Mouse (Mus musculus): Measurements from ENCODE around the gene Actn1. TPM values are rescaled to one million over a fixed set of nuclear protein-coding genes. Genes with fewer than 3 reads are reported as not detected.

Actn1 gene
- polyA plus RNA-seq, 2 experiments: 35.8 to 95.9 TPM

DNA sequence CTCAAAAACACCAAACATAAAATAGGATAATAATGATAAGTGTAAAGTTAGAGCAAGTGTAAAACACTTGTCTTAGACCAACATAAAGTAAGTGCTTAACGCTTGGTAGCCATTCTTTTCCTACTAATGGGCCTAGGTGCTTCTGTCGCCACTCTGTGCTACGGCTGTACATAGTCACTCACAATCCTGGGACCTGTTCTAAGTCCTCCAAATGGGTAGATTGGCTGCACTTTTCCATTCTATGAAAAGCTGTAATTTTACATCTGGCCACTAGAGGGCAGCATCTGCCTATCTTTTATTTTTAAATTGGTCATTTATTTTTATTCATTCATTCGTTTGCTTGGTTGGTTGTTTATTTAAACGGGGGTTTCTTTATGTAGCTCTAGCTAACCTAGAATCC lies 102.5 kb downstream of the Actn1 start:
- Histone ChIP-seq H3K36me3 (ENCODE audit: control insufficient read depth, insufficient read depth, low read length) (no peaks in the 10 kb centered on the region), H3K27me3 (ENCODE audit: control insufficient read depth, insufficient read depth, low read length) (no peaks in the 10 kb centered on the region), H3K9ac (ENCODE audit: low read depth, low read length, severe bottlenecking) (no peak overlapping the region), H3K9me3 (ENCODE audit: control insufficient read depth, low read length) (no peaks in the 10 kb centered on the region), H3K4me3 (replicated peaks; ENCODE audit: low read length) (no peak overlapping the region), H3K4me2 (replicated peaks; ENCODE audit: low read depth, low read length, severe bottlenecking) (no peak overlapping the region), H3K27ac (replicated peaks; ENCODE audit: low read depth, low read length) (no peak overlapping the region), H3K4me1 (ENCODE audit: control insufficient read depth, insufficient read depth, low read length) (no peaks in the 10 kb centered on the region)
- 11% methylated on average over 5 of the region's 5 CpGs for WGBS
- ATAC-seq (ENCODE audit: low FRiP score, low read depth): no peak
- DNase-seq (ENCODE audit: low spot score): no peak
- TF ChIP-seq POLR2A (IDR thresholded peaks at IDR 0.05; ENCODE audit: borderline replicate concordance, extremely low read depth, insufficient read depth, insufficient read length): no peak

DNA sequence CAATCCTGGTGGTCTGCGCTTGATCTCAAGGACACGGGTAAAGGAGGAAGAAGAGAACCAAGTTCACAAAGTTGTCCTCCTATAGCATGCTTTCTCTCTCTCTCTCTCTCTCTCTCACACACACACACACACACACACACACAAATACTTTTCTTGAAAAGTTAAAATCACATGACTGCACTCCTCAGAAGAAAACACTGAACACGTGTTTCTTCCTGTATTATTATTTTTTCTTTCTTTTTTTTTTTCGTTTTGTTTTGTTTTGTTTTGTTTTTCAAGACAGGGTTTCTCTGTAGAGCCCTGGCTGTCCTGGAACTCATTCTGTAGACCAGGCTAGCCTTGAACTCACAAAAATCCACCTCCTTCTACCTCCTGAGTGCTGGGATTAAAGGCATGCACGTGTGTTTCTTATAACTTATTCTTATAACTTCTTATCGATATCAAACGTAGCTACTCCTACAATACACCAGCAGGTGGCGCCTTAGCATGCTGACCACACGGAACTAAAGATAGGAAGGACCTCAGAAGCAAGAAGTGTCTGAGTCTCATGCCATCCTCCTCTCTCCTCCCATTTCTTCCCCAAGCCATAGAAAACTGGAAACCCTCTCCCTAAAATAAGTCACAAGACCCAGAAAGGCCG lies 106.4 kb downstream of the Actn1 start:
- H3K4me1 ChIP-seq (ENCODE audit: control insufficient read depth, insufficient read depth, low read length): no peaks in the 10 kb centered on the region
- 42% methylated on average over 10 of the region's 10 CpGs for WGBS
- TF ChIP-seq POLR2A (IDR thresholded peaks at IDR 0.05; ENCODE audit: borderline replicate concordance, extremely low read depth, insufficient read depth, insufficient read length): no peak
- H3K9me3 ChIP-seq (ENCODE audit: control insufficient read depth, low read length): no peaks in the 10 kb centered on the region
- DNase-seq (ENCODE audit: low spot score): peak; percentile 68
- H3K9ac ChIP-seq (ENCODE audit: low read depth, low read length, severe bottlenecking): no peak overlapping the region
- H3K36me3 ChIP-seq (ENCODE audit: control insufficient read depth, insufficient read depth, low read length): no peaks in the 10 kb centered on the region
- ATAC-seq (ENCODE audit: low FRiP score, low read depth): no peak
- H3K4me3 ChIP-seq (replicated peaks; ENCODE audit: low read length): no peak overlapping the region
- H3K27me3 ChIP-seq (ENCODE audit: control insufficient read depth, insufficient read depth, low read length): no peaks in the 10 kb centered on the region
- H3K27ac ChIP-seq (replicated peaks; ENCODE audit: low read depth, low read length): no peak overlapping the region
- no peak overlapping the region for H3K4me2 ChIP-seq (replicated peaks; ENCODE audit: low read depth, low read length, severe bottlenecking)

DNA sequence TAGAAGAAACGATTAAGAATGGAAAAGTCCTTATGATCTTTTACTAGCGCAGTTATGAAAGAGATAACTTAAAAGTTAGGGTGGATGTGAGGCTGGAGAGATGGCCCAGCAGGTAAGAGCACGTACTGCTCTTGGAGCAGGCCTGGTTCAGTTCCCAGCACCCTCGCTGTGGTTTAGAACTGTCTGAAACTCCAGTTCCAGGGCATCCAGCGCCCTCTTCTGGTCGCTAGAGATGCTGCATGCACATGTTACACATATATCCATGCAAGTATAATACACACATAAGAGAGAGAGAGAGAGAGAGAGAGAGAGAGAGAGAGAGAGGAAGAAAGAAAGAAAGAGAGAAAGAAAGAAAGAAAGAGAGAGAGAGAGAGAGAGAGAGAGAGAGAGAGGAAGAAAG lies 107.1 kb downstream of the Actn1 start:
- DNase-seq (ENCODE audit: low spot score): no peak
- no peak for TF ChIP-seq POLR2A (IDR thresholded peaks at IDR 0.05; ENCODE audit: borderline replicate concordance, extremely low read depth, insufficient read depth, insufficient read length)

DNA sequence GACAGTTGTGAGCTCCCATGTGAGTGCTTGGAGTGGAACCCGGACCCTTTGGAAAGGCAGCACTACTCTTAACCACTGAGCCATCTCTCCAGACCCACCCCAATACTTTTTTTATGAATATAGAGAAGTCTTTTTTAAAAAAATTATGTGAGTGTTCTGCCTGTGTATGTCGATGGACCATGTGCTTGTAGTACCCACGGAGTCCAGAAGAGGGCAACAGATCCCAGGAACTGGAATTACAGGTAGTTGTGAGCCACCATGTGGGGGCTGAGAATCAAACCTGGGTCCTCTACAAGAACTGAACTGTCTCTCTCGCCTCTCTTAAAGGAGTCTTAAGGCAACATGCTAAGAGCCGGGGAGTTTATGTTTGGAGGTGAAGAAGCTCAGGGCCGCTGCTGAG lies 108.3 kb downstream of the Actn1 start:
- H3K4me3 ChIP-seq (replicated peaks; ENCODE audit: low read length): no peak overlapping the region
- no peak overlapping the region for H3K4me2 ChIP-seq (replicated peaks; ENCODE audit: low read depth, low read length, severe bottlenecking)
- no peak overlapping the region for H3K27ac ChIP-seq (replicated peaks; ENCODE audit: low read depth, low read length)
- DNase-seq (ENCODE audit: low spot score): no peak
- no peak for TF ChIP-seq POLR2A (IDR thresholded peaks at IDR 0.05; ENCODE audit: borderline replicate concordance, extremely low read depth, insufficient read depth, insufficient read length)
- H3K9me3 ChIP-seq (ENCODE audit: control insufficient read depth, low read length): no peaks in the 10 kb centered on the region
- no peaks in the 10 kb centered on the region for H3K36me3 ChIP-seq (ENCODE audit: control insufficient read depth, insufficient read depth, low read length)
- no peaks in the 10 kb centered on the region for H3K27me3 ChIP-seq (ENCODE audit: control insufficient read depth, insufficient read depth, low read length)
- H3K4me1 ChIP-seq (ENCODE audit: control insufficient read depth, insufficient read depth, low read length): peaks cover under 1% of the 10 kb centered on the region; the same call in 1 of the 2 replicates
- H3K9ac ChIP-seq (ENCODE audit: low read depth, low read length, severe bottlenecking): no peak overlapping the region
- 91% methylated on average over 6 of the region's 6 CpGs for WGBS
- no peak for ATAC-seq (ENCODE audit: low FRiP score, low read depth)

More for the DNA sequence above, 107.1 kb downstream of the Actn1 start:
- Histone ChIP-seq H3K4me2 (replicated peaks; ENCODE audit: low read depth, low read length, severe bottlenecking) (no peak overlapping the region), H3K36me3 (ENCODE audit: control insufficient read depth, insufficient read depth, low read length) (no peaks in the 10 kb centered on the region), H3K4me1 (ENCODE audit: control insufficient read depth, insufficient read depth, low read length) (no peaks in the 10 kb centered on the region), H3K9ac (ENCODE audit: low read depth, low read length, severe bottlenecking) (no peak overlapping the region), H3K9me3 (ENCODE audit: control insufficient read depth, low read length) (no peaks in the 10 kb centered on the region), H3K4me3 (replicated peaks; ENCODE audit: low read length) (no peak overlapping the region), H3K27me3 (ENCODE audit: control insufficient read depth, insufficient read depth, low read length) (no peaks in the 10 kb centered on the region), H3K27ac (replicated peaks; ENCODE audit: low read depth, low read length) (no peak overlapping the region)
- no peak for ATAC-seq (ENCODE audit: low FRiP score, low read depth)
- 80% methylated on average over 6 of the region's 6 CpGs for WGBS

DNA sequence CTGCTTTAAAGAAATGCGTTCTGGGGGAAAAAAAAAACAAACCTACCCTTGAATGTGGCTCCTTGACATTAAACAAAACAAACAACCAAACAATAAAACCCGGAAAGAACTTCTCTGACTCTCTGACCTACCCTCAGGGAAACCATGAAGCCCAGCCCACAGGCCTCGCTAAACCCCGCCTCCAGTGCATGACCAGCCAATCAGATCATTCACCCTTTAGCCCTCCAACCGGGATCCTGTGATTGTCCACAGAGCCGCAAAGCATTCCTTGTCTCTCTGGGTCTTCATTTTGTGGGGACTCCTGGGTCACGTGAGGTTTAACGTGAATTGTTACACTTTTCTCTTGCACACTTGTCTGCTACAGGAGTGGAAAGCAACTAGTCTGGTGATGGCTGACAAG lies 109.5 kb downstream of the Actn1 start:
- H3K9ac ChIP-seq (ENCODE audit: low read depth, low read length, severe bottlenecking): no peak overlapping the region
- no peak overlapping the region for H3K4me2 ChIP-seq (replicated peaks; ENCODE audit: low read depth, low read length, severe bottlenecking)
- ATAC-seq (ENCODE audit: low FRiP score, low read depth) (peak; percentile 47; the same call in 1 of the 2 replicates), DNase-seq (ENCODE audit: low spot score) (no peak)
- TF ChIP-seq POLR2A (IDR thresholded peaks at IDR 0.05; ENCODE audit: borderline replicate concordance, extremely low read depth, insufficient read depth, insufficient read length): no peak
- 31% methylated on average over 8 of the region's 8 CpGs for whole genome bisulfite sequencing
- H3K9me3 ChIP-seq (ENCODE audit: control insufficient read depth, low read length): no peaks in the 10 kb centered on the region
- no peaks in the 10 kb centered on the region for H3K27me3 ChIP-seq (ENCODE audit: control insufficient read depth, insufficient read depth, low read length)
- H3K4me3 ChIP-seq (replicated peaks; ENCODE audit: low read length): no peak overlapping the region
- no peaks in the 10 kb centered on the region for H3K36me3 ChIP-seq (ENCODE audit: control insufficient read depth, insufficient read depth, low read length)
- no peak overlapping the region for H3K27ac ChIP-seq (replicated peaks; ENCODE audit: low read depth, low read length)
- peaks cover 7% of the 10 kb centered on the region; the same call in 1 of the 2 replicates for H3K4me1 ChIP-seq (ENCODE audit: control insufficient read depth, insufficient read depth, low read length)

Data from limb, embryonic 14.5 days (tissue).